Mouse (Mus musculus): ENCODE measurements around the gene Anp32e.
"Not testable (repeated sequence)": the region's sequence is repeated elsewhere in the genome, so short reads cannot be mapped to it uniquely, and the experiment has no call there.

Anp32e gene

DNA sequence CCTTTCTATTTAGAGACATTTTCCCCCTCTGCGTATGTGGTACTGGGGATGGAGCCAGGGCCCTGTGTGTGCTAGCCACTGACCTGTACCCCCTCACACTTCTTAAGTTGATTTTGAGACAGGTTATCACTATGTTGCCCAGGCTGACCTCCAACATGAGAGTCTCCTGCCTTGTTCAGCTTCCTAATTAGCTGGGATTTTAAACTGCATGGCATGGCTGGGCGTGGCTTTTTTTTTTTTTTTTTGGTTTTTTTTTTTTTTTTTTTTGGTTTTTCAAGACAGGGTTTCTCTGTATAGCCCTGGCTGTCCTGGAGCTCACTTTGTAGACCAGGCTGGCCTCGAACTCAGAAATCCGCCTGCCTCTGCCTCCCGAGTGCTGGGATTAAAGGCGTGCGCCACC is 48.5 kb downstream of the Anp32e start:
- not testable (repeated sequence) for DNase-seq

DNA sequence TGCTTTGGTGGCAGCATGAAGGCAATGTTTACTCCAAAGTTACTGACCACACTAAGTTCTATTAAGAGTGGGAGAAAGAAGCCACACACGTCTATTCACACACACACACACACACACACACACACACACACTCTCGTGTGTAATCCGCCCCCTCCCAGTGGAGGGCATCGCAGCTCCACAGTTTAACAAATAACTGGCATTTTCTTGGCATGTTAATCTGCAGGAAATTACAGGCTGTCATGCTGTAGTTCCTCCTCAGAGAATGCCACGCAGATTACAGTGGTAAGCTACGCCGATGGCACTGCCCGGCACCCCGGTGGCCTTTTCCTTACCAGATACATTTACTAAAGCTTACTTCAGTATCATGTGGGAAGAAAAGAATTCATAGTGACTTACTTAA is 49.2 kb downstream of the Anp32e start:
- DNase-seq, result peak; percentile 91

DNA sequence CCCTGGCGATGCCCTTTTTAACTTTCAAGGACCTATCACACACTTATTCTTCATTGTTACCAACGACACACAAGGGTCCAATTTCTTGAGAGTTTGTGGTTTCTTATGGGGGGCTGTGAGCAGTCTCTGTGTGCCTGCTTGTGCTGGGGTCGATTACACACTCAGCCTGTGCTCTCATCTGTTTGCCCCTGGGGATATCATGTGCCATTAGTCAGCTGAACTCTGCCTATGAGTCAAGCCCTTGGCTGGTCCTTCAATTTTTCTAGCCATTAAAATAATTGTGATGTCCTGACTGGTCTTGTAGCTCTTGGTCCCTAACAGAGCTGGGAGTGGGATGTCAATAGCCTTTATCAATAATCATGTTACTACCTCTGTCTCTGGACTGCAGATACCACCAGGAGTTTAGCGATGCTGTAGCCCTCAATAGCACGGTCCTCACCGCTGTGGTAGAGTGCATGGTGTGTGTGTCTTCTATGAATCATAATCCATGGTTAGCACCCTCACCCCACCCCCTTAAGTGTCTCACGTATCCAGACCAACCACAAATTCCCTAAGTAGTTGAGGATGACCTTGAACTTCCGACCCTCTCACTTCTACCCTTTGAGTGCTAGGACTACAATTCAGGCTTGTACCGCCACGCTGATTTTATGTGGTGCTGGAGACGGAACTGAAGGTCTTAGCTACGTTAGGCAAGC is 51.4 kb downstream of the Anp32e start:
- no peak for DNase-seq

DNA sequence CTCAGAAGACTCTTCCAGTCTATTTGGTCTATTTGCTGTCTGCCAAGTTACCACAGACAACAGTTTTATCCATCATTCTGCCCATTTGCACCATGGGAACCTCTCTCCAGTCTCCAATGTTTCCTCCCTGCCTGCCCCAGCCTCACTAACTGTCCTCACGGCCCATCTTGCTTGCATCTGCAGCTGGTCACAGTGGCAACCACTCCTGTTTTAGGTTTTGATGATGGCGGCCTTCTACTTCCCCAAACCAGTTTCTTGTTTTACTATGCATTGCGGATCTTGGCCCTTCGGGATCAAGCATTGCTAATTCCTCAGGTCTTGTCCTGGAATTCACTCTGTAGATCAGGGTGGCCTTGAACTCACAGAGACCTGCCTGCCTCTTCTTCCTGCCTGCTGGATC is 53.1 kb downstream of the Anp32e start:
- DNase-seq, result peak; percentile 93

DNA sequence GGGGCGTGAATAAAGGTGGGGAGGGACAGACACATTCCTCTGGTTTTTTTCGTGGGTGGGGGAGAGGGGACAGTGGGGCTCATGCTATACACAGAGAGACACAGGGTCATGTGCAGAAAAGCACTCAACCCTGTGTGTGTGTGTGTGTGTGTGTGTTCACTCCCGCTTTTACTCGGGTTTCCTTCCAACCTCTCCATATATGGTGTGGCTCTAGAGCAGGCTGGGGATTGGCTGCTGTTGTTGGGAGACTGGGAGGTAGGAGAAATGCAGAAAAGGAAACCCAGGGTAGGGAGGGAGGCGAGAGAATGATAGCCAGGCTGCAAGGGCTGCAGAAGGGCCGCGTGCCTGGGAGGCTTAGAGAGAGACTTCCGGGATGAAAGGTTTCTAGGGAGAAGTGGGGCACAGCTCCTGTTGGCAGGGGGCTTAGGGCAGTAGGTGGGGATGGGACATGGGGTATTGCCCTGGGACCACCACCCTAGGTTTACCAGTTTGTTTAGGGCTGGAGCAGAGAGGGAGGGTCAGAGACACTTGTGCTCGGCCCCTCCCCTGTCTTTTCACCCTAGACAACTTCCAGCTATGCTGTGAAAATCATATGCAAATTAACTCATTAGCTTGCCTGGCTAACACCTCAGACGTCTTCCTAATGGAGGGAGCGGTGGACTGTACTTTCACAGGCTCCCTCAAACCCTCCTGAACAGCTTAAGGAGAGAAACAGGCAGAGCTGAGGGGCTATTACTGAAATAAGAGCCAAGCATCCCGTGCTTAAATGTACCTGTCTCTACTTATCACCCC is 56.4 kb downstream of the Anp32e start:
- DNase-seq, result peak; percentile 99

DNA sequence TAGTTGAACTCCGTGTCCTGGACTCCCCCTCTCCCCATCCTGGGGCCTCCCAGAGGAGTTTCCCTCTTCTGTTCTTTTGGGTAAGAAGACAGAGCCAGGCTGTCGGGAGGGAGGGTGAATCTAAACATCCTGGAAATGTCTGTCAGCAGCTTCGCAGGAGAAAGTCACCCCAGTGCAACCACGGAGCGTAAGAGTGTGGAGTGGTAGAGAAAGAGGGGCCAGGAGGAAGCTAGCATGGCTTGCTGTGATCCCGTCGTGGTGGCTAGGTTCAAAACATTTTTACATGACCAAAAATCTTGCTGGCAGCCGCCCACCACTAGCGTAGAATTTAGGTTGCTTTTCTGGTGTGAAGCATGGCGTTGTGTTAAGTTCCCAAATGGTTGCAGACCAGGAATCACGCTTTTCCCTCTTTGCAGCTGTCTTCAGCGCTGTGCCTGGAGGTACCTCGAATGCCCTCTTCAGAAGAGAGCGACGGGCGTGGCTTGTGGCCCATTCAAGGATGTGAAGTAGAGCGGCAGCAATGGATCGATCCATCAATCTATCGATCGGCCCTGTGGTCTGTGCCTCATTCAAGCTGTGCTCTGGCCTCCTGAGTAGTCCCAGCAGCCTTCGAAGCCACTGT is 57.1 kb downstream of the Anp32e start:
- DNase-seq, result peak; percentile 95

DNA sequence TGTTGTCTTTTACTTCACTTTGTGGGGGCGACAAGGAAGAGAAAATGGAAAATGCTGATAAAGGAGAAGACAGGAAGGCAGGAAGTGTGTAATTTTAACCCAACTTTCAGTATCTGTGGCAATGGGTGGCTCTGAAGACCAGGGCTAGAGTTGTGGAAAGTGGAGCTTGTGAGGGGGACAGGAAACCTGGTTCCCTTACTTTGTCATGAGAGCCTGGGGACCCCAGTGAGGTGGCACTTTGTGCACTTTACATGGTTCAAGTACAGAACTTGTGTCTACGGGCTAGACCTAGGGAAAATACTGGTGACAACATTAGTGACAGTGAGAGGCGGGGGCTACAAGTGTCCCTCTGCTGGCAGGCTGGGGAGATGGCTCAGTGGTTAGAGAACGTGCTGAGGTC is 57.9 kb downstream of the Anp32e start:
- DNase-seq, result peak; percentile 93

DNA sequence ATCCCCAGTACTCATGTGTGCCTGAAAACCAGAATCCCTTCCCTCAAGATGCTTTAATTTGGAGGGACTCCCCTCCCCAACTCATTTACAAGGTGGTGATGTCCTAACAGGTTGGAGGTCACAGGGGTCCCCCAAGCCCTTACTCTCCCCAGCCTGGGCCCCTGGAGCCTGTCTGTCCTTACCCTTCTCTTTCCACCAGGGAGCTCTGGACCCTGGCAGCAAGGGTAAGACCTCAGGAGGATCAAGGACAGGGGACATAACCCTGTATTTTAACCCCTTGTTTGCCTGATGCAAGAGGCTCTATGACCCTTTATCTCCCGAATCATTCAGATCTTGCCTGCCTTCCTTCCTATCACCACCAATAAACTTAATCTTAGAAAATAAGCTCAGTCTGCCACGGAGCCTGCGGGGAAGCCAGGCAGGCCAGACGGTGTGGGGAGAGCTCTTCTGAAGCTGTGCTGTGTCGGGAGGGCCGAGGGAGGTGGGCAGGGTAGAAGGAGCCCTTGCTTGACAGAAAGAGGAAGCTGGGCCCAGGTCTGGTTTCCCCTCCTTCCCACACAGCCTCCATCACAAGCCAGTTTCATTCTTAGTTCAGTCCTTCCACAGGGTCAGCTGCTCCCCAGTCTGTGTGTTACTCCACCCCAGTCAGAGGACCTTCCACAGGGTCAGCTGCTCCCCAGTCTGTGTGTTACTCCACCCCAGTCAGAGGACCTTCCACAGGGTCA is 58.5 kb downstream of the Anp32e start:
- DNase-seq, result peak; percentile 97

DNA sequence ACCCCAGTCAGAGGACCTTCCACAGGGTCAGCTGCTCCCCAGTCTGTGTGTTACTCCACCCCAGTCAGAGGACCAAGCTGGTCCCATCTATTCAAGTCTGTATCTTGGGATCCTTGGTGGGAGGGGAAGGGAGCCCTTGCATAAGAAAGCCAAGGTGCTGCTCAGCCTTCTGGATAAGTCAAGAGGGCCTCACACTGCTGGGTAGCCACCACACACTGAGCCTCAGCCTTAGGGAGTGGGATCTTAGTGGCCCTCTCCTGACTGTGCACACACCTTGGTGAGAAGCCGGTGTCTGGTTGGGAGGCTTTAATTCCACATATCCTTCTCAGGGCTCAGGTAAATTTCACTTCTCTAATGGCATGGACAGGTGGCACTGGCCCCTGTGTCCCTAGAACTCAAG is 59.1 kb downstream of the Anp32e start:
- DNase-seq, result no peak

DNA sequence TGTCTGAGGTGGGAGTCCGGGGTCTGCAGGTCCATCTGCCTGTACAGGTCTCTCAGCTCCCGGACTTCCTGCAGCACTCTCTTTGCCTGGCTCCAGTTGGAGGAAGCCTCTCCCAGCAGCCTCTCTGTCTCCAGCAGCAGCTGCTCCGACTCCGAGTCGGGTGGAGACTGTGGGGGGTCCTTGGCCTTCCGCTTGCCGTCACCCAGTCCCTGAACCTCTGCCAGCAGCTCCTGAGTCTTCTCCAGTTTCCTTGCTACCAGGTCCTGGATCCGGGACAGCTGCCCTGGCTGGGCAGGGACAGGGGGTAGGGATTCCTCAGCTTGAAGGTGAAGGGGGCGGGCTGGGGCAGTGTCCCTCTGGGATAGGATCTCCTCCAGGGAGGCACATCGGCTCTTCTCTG is 59.9 kb downstream of the Anp32e start:
- DNase-seq, result peak; percentile 95

DNA sequence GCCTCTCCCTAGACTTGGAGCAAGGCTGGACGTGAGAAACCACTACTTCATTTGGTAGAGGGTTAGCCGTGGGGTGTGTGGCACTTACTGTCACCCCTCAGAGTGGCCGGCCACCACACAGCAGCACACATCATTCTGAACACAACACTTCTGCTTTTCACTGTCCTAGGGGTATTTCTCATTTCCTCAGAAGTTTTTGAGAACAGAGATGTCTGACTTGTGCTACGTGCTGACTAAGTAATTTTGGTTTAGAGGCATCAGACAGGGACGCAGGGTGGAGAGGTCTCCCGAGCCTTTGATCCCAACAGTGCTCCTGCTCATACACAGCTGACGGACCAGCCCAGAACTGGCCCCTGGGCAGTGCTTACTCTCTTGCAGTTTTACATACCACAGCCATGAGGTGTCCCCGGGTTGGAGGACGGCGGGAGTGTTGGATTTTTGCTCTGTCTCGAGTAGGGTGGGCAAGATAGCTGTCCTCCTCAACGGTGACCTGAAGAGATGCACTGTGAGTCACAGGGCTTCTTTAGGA is 61.4 kb downstream of the Anp32e start:
- DNase-seq, result peak; percentile 96

DNA sequence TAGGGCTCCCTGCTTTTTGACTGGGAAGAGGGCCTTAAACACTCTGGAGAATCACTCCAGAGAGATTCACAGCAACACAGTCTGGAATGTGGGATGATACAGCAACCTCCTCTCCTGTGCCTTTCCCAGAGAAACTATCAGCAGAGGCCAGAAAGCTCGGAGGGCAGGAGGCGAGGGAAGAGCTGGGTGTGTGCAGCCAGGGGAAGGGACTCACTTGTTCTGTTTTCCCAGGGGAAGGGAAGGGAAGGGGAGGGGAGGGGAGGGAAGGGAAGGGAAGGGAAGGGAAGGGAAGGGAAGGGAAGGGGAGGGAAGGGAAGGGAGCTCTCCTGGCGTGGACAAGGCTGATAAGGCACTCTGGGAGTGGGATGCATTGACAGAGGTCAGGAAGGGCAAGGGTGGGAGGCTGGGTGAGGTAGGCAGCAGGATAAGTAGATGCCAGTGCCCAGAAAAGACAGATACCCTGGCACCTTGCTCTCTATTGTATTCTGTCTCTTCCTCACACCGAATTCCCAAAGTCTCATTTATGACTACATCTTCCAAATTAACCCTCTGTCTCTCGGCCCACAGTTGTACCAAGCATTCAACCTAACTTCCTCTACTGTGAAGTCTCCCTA is 64.1 kb downstream of the Anp32e start:
- peak; percentile 97 for DNase-seq

DNA sequence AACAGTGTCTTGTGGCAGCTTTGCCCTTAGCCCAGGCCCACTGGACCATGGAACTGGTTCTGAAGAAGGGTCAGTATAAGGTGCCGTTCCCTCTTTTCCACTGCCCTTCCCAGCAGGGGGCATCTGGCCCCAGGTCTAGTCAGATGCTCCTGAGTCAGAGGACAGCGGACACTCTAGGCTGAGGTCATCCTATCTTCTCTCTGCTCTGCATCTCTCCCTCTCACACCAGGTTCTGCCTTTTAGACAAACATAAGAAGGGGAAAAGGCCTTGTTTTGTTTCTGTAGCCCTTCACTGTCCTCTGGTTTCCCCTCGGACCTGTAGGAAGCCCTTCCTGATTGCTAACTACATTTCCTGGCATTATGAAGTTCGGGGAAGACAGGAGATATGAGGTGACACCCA is 64.8 kb downstream of the Anp32e start:
- DNase-seq, result peak; percentile 97

DNA sequence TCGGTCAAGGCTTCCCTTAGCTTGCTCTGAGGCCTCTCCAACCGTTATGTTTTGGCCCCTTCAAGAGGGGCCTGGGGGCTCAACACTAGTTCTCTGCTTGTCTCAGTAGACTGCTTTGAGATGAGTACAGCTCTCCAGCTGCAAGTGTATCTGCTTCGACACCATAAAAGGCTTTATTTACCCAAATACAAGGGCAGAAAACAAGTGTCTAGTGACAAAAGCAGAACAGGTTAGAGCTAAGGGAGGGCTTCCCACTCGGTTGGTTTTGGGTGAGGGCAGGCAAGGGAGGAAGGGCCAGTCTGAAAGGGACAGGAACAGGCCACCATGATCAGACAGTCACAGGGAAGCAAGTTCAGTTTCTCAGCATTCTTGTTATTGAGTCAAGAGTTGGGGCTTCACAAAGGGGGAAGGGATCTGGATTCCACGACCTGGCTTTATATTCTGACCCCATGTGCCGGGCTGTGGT is 65.4 kb downstream of the Anp32e start:
- peak; percentile 95 for DNase-seq

DNA sequence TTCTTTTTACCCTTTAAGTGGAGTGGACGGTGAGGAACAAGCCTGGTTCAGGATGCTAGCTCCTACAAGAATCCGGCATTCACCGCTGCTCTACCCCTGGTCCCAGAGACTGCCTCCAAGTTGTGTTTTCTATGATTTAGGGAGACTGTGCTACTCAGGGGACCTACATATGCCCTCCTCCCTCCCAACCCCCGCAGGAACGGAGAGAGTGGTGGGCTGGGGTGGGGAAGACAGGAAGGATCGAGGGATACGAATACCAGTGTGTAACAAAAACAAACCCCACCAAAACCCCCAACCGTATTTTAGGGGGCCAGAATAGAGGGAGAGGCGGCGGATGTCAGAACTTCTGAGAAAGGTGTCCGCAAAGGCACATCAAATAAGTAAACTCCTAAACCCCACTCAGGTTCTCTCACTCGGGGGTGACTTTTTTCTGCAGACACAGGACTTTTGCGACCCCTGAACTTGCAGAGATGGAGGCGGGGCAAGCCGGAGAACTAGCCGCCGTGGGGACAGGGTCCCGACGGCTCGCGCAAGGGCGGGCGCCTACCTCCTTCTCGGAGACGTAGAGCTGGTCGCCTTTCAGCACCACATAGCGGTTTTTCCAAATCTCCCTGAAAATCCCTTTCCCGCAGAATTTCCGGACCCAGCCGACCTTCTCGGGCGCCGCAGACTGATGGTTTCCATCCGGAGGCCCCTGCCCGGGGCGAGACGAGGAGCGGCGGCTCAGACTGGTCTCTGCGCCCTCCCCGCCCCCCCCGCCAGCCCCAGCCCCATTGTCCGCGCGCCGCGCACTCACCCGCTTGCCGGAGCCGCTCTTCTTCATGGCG is 66.1 kb downstream of the Anp32e start:
- DNase-seq, result no peak

DNA sequence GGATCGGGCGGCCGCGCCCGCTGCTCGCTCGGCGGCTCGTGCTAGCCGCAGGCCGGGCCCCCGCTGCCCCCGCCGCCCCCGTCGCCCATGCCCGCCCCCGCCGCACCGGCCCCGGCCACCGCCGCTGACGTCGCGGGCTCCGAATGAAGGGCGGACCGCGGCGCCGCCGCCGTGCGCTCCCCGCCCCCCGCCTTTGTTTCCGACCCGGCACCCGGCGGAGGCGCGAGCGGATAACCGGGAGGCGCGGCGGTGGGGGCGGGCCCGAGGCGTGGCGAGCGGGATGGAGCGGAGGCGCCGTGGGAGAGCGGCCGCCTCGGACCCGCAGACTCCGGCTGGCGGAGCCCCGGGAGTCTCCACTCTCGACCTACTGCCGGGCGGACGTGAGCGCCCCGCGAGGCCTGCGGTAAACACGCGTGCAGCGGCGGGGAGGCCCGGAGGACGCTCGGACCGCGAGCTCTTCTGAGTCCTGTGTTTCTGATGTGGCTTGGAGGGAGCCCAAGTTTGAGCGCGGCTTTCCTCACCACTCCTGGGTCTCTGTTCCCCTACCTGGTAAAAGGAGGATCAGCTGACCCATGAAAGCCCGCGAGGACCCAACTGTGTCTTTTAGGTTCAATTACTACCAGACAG is 66.9 kb downstream of the Anp32e start, which contains the start of gene Plekho1:
Plekho1 (minus strand) TSS at position 200 of the 627 bp plus-strand sequence.
- peak; percentile 98 for DNase-seq

DNA sequence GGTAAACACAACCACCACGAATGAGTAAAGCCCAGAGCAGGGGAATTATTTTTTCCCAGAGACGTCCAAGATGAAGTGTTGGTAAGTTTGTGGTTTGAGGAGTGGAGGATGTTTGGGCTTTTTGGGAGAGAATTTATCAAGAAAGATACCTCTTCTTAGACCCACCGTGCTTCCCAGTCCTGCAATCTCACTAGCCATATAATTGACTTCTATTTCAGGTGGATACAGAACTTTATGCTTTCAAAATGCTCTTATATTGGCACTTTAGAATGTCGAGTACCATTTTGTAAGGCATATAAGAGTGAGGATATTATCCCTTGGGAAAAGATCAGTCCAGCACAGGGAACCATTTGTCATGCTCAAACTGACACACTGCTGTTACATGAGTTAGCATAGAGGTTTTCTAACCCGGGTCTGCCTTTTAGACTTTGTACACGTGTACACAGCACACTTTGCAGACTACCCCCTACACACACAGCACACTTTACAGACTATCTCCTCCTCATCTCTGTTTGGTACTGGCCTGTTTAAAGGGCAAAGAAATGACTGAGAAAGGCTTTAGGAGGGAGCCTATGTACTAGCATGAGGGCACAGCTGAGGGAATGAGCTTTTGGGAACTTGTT is 67.5 kb downstream of the Anp32e start:
- DNase-seq, result no peak
